Mouse (Mus musculus) liver, adult 2 months (tissue): ENCODE measurements around the gene Dnajb8. TPM values are rescaled to one million over a fixed set of nuclear protein-coding genes. Genes with fewer than 3 reads are reported as not detected.

Experiments
- DNase-seq: peaks from one replicate; pipeline ENCODE4 v3.0.0-alpha.2; 2011; ENCODE audit warnings: low read depth, low spot score; ENCODE audit errors: extremely low read depth
- H3K27ac ChIP-seq: fragments of 200-500 bp; replicated peaks from 2 replicates; pipeline ENCODE4 v1.5.1; 2012; ENCODE audit warnings: low read depth, mild to moderate bottlenecking, control low read depth, inconsistent platforms, low read length; ENCODE audit not compliant: insufficient read depth
- H3K27me3 ChIP-seq: fragments of 200-500 bp; 2 replicates; pipeline ENCODE4 v1.6.1; 2012; ENCODE audit warnings: mild to moderate bottlenecking, moderate library complexity, low read length, inconsistent platforms; ENCODE audit not compliant: control insufficient read depth, insufficient read depth
- H3K36me3 ChIP-seq: fragments of 200-500 bp; 2 replicates; pipeline ENCODE4 v1.6.1; 2012; ENCODE audit warnings: low read length, inconsistent platforms; ENCODE audit not compliant: control insufficient read depth, insufficient read depth
- H3K4me1 ChIP-seq: fragments of 200-500 bp; 2 replicates; pipeline ENCODE4 v1.6.1; 2011; ENCODE audit warnings: low read length; ENCODE audit not compliant: control insufficient read depth, insufficient read depth
- H3K4me3 ChIP-seq: fragments of 200-500 bp; 2 replicates; pipeline ENCODE4 v1.5.1; 2011; ENCODE audit warnings: low read depth, mild to moderate bottlenecking, control low read depth, low read length, moderate library complexity; ENCODE audit not compliant: insufficient read depth
- H3K79me2 ChIP-seq: fragments of 200-500 bp; 2 replicates; pipeline ENCODE4 v1.6.1; 2012; ENCODE audit warnings: inconsistent platforms, mild to moderate bottlenecking, low read length, moderate library complexity; ENCODE audit not compliant: control insufficient read depth, insufficient read depth
- H3K9ac ChIP-seq: fragments of 200-500 bp; 2 replicates; pipeline ENCODE4 v1.6.1; 2012; ENCODE audit warnings: low read depth, mild to moderate bottlenecking, control low read depth, inconsistent platforms, low read length
- CTCF ChIP-seq: fragments of 200-500 bp; IDR thresholded peaks from 2 replicates; pipeline ENCODE4 v1.5.1; 2011; ENCODE audit warnings: low read depth, low read length, control low read depth
- POLR2A ChIP-seq: fragments of 200-500 bp; IDR thresholded peaks from 2 replicates; pipeline ENCODE4 v1.6.1; 2011; ENCODE audit warnings: low read length, control low read depth; ENCODE audit not compliant: insufficient read depth; ENCODE audit errors: extremely low read depth
- WGBS: fragments of 180-500 bp; shearing (Covaris S2); methylation state at CpG from one replicate; pipeline ENCODE4 v1.1.7; 2018; 5-methylcytosine and 5-hydroxymethylcytosine counted together
- polyA plus RNA-seq: library from polyadenylated mRNA; depleted of rRNA; stranded (reverse); fragments of >200 nt; gene quantifications from 2 replicates; pipeline ENCODE4 v1.2.3, GENCODE M21; 2012
- total RNA-seq: library from RNA; depleted of rRNA; stranded (reverse); fragments of >200 nt; gene quantifications from 2 replicates; pipeline ENCODE4 v1.2.3, GENCODE M21; 2014

Gene Dnajb8
- total and polyA plus RNA-seq, 2 experiments = not detected

DNA sequence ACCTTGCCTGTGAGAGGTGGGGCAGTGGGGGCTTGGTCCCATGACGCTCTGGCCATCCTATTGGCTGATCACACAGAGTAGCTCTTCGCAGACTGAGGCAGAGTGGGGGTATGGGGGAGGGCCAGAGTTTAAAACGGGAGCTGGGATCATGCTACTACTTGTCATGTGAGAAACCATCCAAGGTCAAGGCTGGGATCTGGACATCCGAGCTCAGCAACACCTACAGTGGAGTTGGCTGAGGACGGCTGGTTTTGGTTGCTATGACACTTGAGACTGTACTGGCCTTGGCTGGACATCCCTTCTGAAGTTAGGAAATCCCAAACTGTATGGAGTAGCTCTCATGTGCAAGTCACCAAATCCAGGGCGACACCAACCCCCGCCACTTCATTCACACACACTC is 9.8 kb downstream of the Dnajb8 start:
- H3K27ac ChIP-seq = no peak overlapping the region
- no peak for DNase-seq
- no peaks in the 10 kb centered on the region for H3K36me3 ChIP-seq
- H3K4me1 ChIP-seq = no peaks in the 10 kb centered on the region
- peaks cover 12% of the 10 kb centered on the region; the same call in 1 of the 2 replicates for H3K27me3 ChIP-seq
- no peak overlapping the region for H3K9ac ChIP-seq
- no peaks in the 10 kb centered on the region for H3K79me2 ChIP-seq
- TF ChIP-seq CTCF (no peak), POLR2A (no peak)
- WGBS = 74% methylated on average over 7 of the region's 7 CpGs
- H3K4me3 ChIP-seq = no peak overlapping the region

DNA sequence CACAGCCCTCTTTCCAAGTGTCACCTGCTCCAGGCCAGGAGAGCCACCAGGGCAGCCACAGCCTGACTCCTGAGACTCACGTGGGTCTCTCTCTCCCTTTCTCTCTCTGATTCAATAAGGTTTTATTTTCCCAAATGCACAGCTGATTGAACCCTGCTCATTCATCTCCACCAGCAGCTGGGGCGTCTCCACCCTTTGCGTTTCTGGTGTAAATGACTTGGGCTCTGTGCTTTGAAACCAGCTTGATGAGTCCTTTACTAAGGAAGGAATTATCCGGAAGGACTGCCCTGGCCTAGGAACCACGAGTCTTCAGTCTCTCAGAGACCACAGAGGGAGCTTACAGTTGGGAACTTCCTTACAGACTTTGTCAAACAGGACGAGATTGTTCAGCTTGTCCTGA is 10.2 kb downstream of the Dnajb8 start:
- peaks cover 12% of the 10 kb centered on the region; the same call in 1 of the 2 replicates for H3K27me3 ChIP-seq

DNA sequence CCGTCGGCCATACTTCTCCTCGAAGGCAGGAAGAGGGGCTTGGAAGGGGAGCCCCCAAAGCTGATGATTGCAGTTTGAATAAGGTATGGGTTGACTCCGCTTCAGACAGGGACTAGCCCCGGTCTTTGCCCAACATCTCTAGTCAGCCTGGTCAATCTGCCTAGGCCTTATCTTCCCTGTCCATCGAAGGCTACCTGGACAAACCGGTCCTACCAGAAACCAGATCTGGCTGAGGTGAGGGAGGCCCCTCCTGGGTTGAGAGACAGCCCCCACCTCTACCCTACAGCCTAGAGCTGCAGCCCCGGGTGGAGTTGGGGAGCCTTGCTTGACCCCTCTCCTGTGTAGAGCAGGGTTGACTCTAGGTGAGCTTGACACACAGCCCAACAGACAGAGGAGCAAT is 11.9 kb downstream of the Dnajb8 start:
- TF ChIP-seq POLR2A = no peak
- no peak for TF ChIP-seq CTCF
- Histone ChIP-seq H3K4me3 (no peak overlapping the region), H3K9ac (no peak overlapping the region), H3K27ac (no peak overlapping the region), H3K4me1 (no peaks in the 10 kb centered on the region), H3K79me2 (no peaks in the 10 kb centered on the region), H3K27me3 (peaks cover 12% of the 10 kb centered on the region; the same call in 1 of the 2 replicates), H3K36me3 (no peaks in the 10 kb centered on the region)
- no peak for DNase-seq
- 57% methylated on average over 8 of the region's 8 CpGs for WGBS

More for the DNA sequence above, 10.2 kb downstream of the Dnajb8 start:
- Histone ChIP-seq H3K36me3 (no peaks in the 10 kb centered on the region), H3K9ac (no peak overlapping the region), H3K4me3 (no peak overlapping the region), H3K4me1 (no peaks in the 10 kb centered on the region), H3K79me2 (no peaks in the 10 kb centered on the region), H3K27ac (no peak overlapping the region)
- DNase-seq = no peak
- 76% methylated on average over 6 of the region's 6 CpGs for WGBS
- TF ChIP-seq CTCF (no peak), POLR2A (no peak)

DNA sequence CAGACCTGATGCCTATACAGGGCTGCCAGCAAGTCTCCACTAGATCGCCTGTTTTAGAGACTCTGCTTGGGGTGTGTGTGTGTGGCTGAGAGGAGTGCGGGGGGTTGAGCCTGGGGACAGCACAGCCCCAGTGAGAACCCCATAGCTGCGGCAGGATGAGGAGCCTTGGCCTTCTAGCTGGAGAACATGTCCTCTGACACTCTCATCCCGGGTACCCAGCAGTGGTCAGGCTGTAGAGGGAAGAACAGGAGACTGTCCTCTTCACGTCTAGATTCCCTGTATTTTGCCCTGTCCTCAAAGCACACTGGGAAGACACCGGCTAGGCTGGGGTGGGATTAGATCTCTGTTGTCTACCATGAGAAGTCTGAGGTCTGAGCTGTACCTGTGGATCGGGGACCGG is 13.4 kb downstream of the Dnajb8 start:
- Histone ChIP-seq H3K27ac (no peak overlapping the region), H3K36me3 (no peaks in the 10 kb centered on the region), H3K79me2 (no peaks in the 10 kb centered on the region), H3K4me1 (no peaks in the 10 kb centered on the region), H3K4me3 (no peak overlapping the region), H3K27me3 (peaks cover 12% of the 10 kb centered on the region; the same call in 1 of the 2 replicates), H3K9ac (no peak overlapping the region)
- TF ChIP-seq CTCF (no peak), POLR2A (no peak)
- 38% methylated on average over 8 of the region's 8 CpGs for WGBS
- DNase-seq = no peak

DNA sequence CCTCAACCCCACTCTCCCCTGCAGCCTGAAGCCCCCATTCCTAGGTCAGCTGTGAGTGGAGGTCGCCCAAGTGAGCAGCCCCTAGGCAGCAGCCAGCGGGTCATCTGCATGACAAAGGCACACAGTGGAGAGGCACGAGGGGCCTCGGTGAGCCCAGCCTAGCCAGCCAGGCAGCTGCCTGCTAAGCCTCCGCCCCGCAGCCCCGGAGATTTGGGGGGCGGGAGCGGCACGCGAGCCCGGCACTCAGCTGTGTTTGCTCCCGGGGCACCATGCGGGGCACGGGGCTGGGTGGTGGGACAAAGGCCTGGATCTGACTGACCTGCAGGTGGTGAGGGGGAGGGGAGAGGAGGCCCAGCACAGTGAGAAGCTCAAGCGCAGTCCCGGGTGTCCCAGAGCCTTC is 13.9 kb downstream of the Dnajb8 start:
- Histone ChIP-seq H3K27ac (no peak overlapping the region), H3K4me3 (no peak overlapping the region), H3K9ac (no peak overlapping the region), H3K4me1 (no peaks in the 10 kb centered on the region), H3K27me3 (peaks cover 12% of the 10 kb centered on the region; the same call in 1 of the 2 replicates), H3K79me2 (no peaks in the 10 kb centered on the region), H3K36me3 (no peaks in the 10 kb centered on the region)
- TF ChIP-seq POLR2A = no peak
- TF ChIP-seq CTCF = no peak
- no peak for DNase-seq
- WGBS = 9% methylated on average over 17 of the region's 17 CpGs

DNA sequence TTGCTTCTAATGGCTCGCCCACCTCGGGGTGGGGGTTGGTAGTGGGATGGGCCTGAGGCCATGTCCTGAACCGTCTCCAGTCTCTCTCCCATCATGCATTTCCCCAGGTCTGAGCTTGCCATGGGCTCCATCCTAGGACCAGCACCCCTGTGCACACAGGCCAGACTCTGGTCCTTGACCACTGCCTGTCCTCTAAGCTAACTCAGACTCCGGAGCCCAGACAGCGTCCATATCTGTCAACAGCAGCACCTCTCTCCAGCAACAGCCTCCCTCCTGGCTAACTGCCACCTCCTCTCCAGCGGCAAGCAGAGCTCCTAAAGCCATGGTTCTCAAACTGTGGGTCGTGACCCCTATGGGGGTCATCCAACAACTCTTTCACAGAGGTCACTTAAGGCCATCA is 14.4 kb downstream of the Dnajb8 start:
- Histone ChIP-seq H3K4me3 (no peak overlapping the region), H3K27me3 (peaks cover 12% of the 10 kb centered on the region; the same call in 1 of the 2 replicates), H3K36me3 (no peaks in the 10 kb centered on the region), H3K27ac (no peak overlapping the region), H3K9ac (no peak overlapping the region), H3K4me1 (no peaks in the 10 kb centered on the region), H3K79me2 (no peaks in the 10 kb centered on the region)
- DNase-seq = no peak
- 9% methylated on average over 7 of the region's 7 CpGs for WGBS
- TF ChIP-seq POLR2A = no peak

DNA sequence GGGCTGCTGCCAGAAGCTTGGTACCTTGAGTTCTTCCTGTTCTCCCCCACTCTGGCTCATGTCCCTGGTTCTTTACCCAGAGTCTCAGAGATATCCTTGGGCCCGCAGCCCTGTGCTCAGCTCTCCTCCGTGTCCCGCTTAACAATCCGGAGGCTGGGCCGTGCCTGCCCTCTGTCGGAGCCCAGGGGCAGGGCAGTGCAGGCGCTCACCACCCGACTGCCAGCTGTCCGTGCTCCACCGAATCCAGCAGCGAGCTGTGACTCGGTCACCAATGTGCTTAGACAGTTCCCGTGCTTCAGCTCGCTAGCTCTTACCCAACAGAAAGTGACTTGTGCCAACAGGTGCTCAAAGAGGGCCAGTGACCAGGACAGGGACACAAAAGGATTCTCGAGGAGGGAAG is 20.5 kb downstream of the Dnajb8 start:
- Histone ChIP-seq H3K27me3 (no peaks in the 10 kb centered on the region), H3K36me3 (no peaks in the 10 kb centered on the region), H3K79me2 (no peaks in the 10 kb centered on the region), H3K27ac (no peak overlapping the region), H3K4me1 (no peaks in the 10 kb centered on the region), H3K9ac (no peak overlapping the region), H3K4me3 (no peak overlapping the region)
- TF ChIP-seq POLR2A (no peak), CTCF (peak; percentile 90)
- peak; percentile 54 for DNase-seq
- 2% methylated on average over 15 of the region's 15 CpGs for WGBS
